Mouse (Mus musculus): ENCODE measurements around the gene Ier2.
A peak's percentile ranks its signal among the peaks of the same experiment; 100 is the strongest.
"Not testable (repeated sequence)": the region's sequence is repeated elsewhere in the genome, so short reads cannot be mapped to it uniquely, and the experiment has no call there.

The Ier2 gene

DNA sequence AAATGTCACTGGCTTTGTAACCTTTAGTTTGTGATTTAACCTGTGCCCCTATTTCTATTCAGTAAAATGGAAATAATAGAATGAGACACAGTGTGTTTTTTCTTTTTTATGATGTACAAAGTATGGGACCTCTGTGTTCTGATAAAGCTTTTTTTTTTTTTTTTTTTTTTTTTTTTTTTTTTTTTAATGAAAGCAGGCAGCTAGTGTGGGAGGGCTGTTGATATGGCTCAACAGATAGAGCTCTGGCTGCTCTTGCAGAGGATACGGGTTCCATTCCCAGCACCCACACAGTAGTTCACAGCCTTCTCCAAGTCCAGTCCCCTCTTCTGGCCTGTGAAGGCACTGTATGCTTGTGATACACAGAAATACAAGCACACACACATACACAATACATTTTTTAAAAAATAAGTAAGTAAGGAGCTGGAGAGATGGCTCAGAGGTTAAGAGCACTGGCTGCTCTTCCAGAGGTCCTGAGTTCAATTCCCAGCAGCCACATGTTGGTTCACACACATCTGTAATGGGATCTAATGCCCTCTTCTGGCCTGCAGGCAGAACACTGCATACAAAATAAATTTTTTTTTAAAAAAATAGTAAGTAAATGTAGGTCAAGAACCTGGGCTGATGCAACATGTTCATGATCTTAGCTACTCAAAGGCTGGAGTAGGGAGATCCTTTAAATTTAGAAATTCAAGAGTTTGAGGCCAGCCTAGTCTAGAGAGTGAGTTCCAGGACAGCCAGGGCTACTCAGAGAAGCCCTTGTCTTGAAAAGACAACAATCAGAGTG lies 20.9 kb downstream of the Ier2 start:
- ATAC-seq (ENCODE audit: insufficient number of reproducible peaks, low FRiP score, low TSS enrichment) = no peak

DNA sequence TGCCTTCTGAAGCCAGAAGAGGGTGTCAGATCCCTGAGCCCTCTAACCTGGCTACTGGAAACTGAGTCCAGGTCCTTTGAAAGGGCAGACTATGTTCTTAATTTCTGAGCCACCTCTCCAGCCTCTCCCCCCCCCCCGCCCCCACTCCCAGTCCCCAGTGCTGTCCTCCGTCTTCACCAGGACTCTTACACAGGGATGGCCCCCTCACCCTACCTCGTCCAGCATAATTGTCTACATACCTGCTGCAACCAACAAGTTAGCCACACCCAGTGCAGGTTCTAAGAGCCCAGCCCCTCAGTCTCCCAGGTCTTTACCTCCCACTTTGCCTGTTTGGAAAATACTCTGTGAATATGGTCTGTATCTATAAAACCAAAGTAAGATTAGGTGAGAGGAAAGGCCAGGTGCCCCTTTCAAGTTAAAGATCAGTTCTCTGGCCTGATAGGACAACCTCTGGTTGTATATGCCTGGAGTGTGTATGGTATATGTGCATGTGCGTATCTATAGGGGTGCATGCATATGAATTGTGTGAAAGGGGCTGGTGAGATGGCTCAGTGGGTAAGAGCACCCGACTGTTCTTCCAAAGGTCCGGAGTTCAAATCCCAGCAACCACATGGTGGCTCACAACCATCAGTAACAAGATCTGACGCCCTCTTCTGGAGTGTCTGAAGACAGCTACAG lies 21.9 kb downstream of the Ier2 start:
- no peak for ATAC-seq (ENCODE audit: insufficient number of reproducible peaks, low FRiP score, low TSS enrichment)

DNA sequence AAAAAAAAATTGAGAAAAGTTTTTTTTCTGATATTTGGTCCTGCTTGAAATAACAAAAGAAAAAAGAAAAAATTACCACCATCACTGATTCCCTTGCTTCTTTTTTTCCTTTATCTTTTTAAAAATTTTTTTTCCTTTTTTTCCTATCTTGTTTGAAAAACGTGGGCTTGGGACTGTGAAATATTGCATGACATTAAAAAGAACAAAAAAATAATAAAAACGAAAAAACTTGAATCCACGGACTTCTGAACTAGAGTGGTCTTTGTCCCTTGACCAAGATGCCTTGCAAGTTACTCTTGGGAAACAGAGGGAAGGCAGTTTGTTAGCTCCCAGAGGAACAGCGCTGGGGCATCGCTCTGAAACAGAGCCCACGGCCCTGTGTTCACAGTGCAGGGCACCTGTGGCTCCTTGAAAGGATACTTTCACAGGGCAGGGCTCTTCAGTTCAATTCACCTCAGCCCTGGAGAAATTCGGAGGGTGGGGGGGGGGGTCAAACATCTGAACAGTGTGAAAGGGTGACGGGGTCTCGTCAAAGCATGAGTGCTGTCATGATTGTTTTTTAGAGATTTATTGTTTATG lies 22.6 kb downstream of the Ier2 start:
- no peak for ATAC-seq (ENCODE audit: insufficient number of reproducible peaks, low FRiP score, low TSS enrichment)

DNA sequence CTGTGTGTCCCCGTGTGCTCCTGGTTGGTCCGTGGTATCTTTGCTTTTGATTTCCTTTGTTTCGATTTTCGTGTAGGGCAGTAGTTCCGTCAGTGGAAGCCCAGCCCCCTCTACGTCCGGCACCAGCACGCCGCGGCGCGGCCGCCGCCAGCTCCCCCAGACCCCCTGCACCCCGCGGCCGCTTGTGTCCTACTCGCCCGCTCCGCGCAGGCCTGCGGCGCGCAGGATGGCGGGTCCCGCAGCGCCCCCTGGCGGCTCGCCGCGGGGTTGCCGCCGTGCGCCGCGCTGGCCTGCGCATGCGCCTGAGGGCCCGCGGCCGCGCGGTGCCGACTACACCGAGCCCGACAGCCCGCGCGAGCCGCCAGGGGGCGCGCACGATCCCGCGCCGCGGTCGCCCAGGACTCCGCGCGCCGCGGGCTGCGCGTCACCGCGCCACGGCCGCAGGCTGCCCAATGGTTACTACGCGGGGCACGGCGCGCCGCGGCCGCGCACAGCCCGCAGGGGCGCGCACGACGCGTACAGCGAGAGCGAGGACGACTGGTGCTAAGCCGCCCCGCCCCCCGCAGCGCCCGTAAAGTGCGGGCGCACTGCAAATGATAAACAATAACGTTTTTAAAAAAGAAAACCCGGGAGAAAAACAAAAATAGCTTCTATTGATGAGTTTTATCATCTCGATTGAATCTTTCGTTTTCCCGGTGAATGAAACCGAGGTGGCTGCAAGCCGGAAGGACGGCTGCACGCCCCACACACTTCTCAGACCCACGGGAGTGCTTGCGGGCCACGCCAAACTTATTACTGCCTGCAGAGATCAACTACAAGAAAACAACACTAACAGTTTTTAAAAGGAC lies 23.3 kb downstream of the Ier2 start:
- ATAC-seq (ENCODE audit: insufficient number of reproducible peaks, low FRiP score, low TSS enrichment) = peak; percentile 58

DNA sequence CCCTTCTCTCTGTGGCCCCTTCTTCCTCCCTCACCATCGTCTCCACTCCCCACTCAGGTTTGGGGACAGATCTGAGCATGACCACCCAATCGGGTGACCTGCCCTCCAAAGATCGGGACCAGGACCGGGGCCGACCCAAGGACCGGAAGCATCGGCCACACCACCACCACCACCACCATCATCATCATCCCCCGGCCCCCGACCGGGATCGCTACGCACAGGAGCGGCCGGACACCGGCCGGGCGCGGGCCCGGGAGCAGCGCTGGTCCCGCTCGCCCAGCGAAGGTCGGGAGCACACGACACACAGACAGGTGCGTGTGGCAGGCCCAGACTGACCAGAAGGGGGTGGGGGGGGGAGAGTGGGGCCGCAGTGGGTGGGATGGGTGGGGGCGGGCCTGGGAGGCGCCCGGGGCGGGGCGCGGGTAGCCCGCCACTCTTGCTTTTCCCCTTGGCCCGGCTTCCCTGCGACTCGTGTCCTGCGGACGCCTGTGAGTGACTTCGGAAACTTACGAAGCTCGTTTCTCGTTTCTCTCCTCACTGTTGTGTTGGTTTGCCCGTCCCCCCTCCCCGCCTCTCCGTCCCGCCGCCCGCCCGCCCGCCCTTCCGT lies 24.0 kb downstream of the Ier2 start:
- no peak for ATAC-seq (ENCODE audit: insufficient number of reproducible peaks, low FRiP score, low TSS enrichment)

DNA sequence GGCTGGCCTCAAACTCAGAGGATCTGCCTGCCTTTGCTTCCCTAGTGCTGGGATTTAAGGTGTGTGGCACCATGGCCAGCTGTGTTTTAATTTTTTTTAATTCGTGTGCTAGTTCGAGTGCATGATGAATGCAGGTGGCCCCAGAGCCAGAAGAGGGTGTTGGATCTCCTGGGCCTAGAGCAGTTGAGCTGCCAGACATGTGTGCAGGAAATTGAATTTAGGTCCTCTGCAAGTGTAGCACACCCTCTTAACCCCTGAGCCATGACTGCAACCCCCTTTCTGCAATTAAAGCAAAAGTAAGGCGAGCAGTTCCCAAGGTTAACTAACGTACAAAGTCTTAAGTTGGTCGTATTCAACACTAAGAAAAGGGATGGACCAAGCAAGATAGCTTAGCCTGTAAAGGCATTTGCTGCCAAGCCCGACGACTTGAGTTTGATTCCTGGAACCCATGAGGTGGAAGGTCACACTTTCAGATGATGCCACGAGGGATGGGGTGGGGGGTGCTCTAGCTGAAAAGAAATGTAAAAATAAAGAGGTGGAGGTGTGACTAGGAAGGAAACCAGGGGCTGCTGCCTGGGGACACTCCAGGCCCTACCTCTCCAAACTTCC lies 24.6 kb downstream of the Ier2 start:
- ATAC-seq (ENCODE audit: insufficient number of reproducible peaks, low FRiP score, low TSS enrichment) = no peak

DNA sequence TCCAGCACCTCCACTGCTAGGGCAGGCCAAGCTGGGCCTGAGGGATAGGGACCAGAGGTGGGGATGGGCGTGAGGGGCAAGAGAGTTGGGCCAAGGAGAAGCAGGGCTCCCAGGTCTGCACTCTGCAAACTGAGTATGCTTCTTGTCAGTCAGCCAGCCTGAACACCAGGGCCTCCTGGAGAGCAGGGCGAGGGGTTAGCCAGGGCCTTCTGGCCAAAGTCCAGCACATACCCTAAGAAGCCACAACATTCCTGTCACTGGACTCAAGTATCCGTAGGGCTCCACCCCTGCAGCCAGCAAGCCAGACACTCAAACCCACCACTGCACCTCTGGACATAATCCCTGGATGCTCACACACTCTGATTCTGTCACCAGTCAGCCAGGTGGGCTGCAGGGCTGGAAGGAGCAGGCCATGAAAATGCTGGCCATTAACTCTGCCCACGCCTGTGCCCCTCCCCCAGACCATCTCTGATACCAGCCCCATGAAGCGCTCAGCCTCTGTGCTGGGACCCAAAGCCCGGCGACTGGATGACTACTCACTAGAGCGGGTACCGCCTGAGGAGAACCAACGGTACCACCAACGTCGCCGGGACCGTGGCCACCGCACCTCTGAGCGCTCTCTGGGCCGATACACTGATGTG lies 26.5 kb downstream of the Ier2 start:
- no peak for ATAC-seq (ENCODE audit: insufficient number of reproducible peaks, low FRiP score, low TSS enrichment)

DNA sequence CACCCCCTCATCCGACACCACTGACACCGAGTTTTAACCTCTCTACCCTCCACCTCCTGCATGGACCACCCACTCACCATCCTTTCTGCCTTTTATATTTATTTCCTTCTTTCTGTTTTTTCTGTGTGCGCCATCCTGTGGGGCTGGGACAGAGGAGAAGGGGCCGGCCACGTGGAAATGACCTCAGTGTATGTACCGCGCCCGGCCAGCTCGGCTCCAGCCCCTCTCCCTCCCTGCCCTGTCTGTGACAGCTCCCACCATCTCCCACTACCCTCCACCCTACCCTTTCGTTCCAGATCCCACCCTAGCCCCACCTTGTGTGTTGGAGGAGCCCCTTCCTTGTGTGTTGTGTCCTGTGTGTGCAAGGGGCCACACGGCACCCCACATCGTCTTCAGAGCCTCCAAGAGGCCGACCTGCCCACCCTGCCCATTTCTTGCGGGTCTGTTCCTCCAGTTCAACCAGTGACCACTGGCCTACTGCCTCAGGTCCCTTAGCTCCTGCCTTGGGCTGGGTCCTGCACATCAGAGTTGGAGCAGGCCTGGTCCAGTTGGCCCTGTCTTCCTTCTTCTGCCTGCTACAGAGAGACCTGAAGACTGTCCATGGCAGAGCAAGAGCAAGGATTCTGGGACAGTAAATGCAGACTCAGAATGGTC lies 27.1 kb downstream of the Ier2 start:
- ATAC-seq (ENCODE audit: insufficient number of reproducible peaks, low FRiP score, low TSS enrichment) = no peak

DNA sequence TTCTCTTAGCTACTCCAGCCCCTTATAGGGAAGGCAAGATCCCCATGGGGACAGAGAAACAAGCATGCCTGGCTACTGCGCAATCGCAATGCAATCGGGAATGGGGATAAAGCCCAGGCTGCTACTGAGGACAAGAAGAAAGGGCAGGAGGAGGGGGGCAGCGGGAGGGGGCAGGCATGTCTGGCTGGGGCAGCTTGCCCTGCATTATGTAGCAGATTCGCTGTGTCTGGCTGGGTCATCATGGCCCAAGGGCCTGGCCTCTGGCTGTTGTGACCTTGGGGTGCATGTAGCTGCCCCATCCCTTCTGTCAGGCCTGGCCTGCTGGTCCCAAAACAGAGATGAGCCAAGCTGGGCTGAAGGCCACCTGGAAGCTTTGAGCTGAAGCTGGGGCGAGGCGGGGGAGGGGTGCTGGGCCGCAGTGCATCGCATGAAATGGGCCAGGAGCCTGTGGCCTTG lies 27.8 kb downstream of the Ier2 start:
- peak; percentile 71 for ATAC-seq (ENCODE audit: insufficient number of reproducible peaks, low FRiP score, low TSS enrichment)

DNA sequence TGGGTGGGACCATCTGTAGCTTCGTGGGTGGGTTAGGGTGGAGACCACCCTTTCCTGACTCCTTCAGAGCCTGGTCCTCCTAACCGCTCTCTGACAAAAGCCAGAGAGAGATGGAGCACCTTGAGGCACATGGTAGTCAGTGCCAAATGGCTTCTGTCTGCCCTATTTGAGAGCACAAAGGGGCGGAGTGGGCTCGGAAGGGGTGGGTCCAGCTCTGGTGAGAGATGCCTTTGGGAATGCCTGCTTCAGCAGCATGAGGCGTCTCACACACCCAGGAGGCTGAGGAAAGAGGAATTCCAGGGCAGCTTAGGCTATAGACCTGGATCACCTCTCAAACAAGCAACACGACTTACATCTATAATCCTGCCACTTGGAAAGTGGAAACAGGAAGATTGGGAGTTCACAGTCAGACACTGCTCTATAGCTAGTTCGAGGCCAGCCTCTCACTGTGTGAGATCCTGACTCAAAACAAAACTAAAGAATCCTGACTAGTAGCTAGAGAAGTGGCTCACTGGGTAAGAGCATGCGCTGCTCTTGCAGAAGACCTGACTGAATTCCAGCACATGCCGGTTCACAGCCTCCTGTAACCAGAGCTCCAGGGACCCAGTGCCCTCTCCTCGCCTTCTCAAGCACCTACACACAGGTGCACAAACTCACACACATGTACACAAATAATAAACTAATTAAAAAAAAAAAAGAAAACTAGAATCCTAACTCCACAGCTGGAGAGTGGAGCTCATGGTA lies 28.6 kb downstream of the Ier2 start:
- no peak for ATAC-seq (ENCODE audit: insufficient number of reproducible peaks, low FRiP score, low TSS enrichment)

DNA sequence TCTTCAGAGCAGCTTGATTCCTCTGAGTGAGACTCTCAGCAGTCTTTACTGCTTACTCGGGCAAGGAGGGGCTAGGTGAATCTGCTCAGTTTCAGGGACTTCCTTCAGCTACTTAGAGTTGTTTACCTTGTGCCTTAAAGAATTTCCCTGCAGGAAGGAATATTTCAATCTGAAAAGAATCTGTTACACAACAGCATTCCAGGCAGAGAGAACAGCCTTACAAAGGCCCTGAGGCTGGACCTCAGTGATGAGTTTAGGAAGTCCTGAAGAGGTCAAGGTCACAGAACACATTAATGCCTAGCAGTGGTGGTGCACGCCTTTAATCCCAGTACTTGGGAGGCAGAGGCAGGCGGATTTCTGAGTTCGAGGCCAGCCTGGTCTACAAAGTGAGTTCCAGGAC lies 30.8 kb downstream of the Ier2 start:
- no peak for ATAC-seq (ENCODE audit: insufficient number of reproducible peaks, low FRiP score, low TSS enrichment)

DNA sequence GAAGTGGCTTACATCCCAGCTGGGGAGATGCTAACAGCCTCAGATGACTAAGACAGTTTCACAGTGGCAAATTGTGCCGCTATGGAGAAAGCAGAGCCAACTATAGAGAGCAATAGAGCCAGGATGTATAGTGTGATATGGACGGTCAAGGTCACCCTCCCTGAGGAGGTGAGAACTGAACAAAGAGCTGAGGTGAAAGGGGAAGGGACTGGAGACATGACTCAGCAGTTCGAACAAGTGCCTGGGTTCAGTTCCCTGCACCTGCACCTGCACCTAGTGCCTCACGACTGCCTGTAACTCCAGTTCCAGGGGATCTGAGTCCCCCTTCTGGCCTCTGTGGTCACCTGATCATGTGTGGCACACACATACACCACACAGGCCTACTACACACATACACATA lies 32.5 kb downstream of the Ier2 start:
- ATAC-seq (ENCODE audit: insufficient number of reproducible peaks, low FRiP score, low TSS enrichment) = no peak

DNA sequence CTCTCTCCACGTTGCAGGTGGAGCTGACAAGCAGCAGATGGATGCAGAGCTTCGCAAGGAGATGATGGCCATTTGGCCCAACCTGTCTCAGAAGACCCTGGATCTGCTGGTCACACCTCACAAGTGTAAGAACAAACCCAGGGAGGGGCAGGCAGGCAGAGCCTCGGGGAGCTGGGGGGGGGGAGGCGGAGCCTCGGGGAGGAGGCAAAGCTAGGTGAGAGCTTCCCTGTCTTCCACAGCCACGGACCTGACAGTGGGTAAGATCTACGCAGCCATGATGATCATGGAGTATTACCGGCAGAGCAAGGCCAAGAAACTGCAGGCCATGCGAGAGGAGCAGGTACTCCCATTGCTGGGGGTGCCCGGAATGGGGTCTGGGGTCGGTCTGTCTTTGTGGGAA lies 33.1 kb downstream of the Ier2 start:
- ATAC-seq (ENCODE audit: insufficient number of reproducible peaks, low FRiP score, low TSS enrichment) = no peak

DNA sequence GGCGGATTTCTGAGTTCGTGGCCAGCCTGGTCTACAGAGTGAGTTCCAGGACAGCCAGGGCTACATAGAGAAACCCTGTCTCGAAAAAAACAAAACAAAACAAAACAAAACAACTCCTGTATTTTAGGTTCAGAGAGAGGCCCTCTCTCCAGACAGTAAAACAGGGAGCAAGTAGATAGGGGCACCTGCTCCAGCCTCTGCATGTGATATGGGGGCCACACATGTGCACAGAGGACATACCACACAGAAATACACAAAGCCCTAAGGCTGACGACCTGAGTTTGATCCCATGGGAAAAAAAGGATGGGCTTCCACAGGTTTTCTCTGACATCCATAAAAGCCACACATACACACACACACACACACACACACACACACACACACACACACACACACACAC lies 39.2 kb downstream of the Ier2 start:
- not testable (repeated sequence) for ATAC-seq (ENCODE audit: insufficient number of reproducible peaks, low FRiP score, low TSS enrichment)

DNA sequence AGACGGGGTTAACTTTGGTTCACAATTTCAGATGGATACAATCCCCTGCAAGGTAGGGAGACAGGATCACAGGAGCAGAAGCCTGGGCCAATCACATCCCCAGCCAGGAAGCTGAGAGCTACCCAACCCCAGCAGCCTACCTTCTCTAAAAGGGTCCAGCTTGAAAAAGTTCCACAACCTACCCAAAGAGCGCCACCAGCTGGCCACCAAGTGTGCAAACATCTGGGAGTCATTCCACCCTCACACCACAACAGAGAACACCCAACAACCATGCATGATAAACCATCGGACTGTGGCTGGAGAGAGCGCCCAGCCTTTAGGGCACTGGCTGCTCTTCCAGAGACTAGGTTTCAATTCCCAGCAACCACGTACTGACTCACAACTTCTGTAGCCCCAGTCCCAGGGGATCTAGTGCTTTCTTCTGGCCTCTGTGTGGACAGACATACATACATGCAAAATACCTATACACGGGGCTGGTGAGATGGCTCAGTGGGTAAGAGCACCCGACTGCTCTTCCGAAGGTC lies 41.5 kb downstream of the Ier2 start:
- no peak for ATAC-seq (ENCODE audit: insufficient number of reproducible peaks, low FRiP score, low TSS enrichment)

DNA sequence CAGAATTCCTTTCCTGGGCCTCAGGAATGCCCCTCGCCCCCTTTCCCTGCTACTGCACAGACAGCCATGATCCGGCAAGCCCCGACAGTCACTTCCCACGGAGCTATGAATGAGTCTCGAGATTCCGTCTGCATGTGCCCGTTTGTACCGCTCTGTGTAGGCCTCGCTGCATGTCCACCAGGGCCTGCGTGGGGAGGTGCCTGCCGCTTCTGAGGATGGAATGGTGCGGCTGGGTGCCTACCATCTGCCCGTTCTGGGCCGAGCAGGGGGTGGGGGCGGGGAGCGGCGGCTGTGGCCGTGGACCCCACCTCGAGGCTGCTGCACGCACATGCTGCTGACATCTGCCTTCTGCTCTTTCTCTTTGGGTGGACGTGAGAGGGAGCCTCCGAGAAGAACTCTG lies 45.6 kb downstream of the Ier2 start:
- ATAC-seq (ENCODE audit: insufficient number of reproducible peaks, low FRiP score, low TSS enrichment) = no peak

DNA sequence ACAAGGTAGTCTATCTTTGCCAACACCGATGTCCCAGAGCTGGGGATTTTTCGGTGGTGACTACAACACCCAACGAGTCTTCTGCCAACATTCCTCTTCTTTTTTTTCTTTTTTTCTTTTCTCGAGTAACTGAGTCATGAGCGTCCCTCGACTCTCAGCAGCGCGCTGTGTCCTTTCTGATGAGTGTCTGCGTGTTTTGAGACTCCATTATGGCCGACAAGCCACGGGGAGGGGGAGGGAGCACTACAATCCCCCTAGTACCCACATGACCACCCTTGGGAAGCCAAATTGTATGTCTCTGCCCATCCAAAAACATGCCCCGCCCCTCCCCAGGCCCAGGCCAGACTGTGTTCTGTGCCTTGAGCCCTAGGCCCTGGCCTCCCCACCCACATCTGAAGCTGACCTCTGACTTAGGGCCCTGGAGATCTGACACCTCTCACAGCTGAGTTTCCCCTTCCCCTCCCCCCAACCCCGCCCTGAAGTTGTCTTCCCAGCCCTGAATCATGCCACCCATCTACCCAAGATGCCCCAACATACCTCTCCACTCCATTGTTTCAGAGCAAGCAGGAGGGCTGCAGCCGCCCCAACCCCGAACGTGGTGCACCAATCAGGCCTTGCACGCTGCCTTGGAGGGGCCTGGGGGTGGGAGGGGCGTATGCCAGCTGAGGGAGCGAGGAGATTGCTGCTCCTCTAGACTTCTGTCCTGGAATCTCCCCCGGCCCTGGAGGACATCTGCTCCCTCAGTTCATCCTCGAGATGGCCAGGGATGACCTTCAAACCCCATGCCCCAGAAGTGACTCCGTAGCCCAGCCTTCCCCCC lies 46.8 kb downstream of the Ier2 start:
- no peak for ATAC-seq (ENCODE audit: insufficient number of reproducible peaks, low FRiP score, low TSS enrichment)
